ENCODE assay signal across 35 mouse cellular contexts in the genomic region with DNA sequence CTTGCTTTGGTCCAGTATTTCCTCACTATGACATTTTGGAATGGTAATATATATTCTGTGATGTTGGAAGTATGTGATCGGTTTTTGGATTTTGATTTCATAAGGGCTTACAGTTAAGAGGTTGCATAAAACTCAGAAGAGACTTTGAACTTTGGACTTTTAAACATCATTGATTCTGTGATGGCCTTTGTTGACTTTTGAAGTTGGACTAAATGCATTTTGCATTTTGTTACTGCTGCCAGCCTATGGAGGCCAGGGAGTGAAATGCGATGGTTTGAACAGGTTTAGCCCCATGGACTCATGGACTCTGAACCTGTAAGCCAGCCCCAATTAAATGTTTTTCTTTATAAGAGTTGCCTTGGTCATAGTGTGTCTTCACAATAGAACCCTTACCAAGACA.
"Had no signal": no experiment of that assay in that cellular context is flagged by ENCODE, and none has a peak within 500 bp of the region (broad histone marks: within the 10 kb centered on the region; RNA-seq: fewer than 3 reads in every experiment).

No protein-coding gene starts in this region.

- H3K27me3 ChIP-seq: heart, embryonic 12.5 days; heart, embryonic 15.5 days; hindbrain, embryonic 15.5 days; intestine, embryonic 15.5 days had no signal

- H3K9me3 ChIP-seq: heart, embryonic 10.5 days; heart, embryonic 12.5 days; heart, embryonic 13.5 days; heart, embryonic 15.5 days; hindbrain, embryonic 10.5 days; hindbrain, embryonic 12.5 days; hindbrain, embryonic 13.5 days; hindbrain, embryonic 15.5 days; intestine, embryonic 15.5 days; kidney, embryonic 15.5 days had no signal

- H3K4me2 ChIP-seq: heart, embryonic 11.5 days; heart, embryonic 12.5 days; heart, embryonic 13.5 days; heart, embryonic 15.5 days; hindbrain, embryonic 12.5 days; hindbrain, embryonic 13.5 days; hindbrain, embryonic 14.5 days; hindbrain, embryonic 15.5 days; intestine, embryonic 15.5 days; kidney, embryonic 15.5 days had no signal

- H3K4me1 ChIP-seq: heart, embryonic 10.5 days; hindbrain, embryonic 12.5 days; intestine, embryonic 15.5 days had no signal

- H3K27ac ChIP-seq: heart, embryonic 10.5 days; heart, embryonic 13.5 days; heart, embryonic 15.5 days; hindbrain, embryonic 10.5 days; hindbrain, embryonic 12.5 days; hindbrain, embryonic 13.5 days; hindbrain, embryonic 14.5 days; hindbrain, embryonic 15.5 days; hindbrain, postnatal 0 days; intestine, embryonic 15.5 days; kidney, embryonic 15.5 days; kidney, postnatal 0 days; layer of hippocampus, adult 2 months had no signal

- DNase-seq: heart, postnatal 10 days; heart, postnatal 14 days; heart, postnatal 36 days; heart, postnatal 4 days; kidney, adult 11 months; kidney, adult 18-20 months; kidney, adult 2 months; kidney, adult 8-10 months; kidney, adult 9 months; kidney, postnatal 10 days; kidney, postnatal 14 days; kidney, postnatal 25 days; kidney, postnatal 36 days; kidney, postnatal 4 days; layer of hippocampus, adult 9-11 months; layer of hippocampus, postnatal 36 days had no signal

- ATAC-seq: hindbrain, embryonic 16.5 days; hindbrain, postnatal 0 days; inflammation-experienced regulatory T-cells, adult 6 months; intestine, embryonic 15.5 days; intestine, embryonic 16.5 days; intestine, postnatal 0 days had no signal

- H3K9ac ChIP-seq: heart, embryonic 12.5 days; heart, embryonic 13.5 days; heart, embryonic 15.5 days; hindbrain, embryonic 12.5 days; hindbrain, embryonic 13.5 days; hindbrain, embryonic 14.5 days; hindbrain, embryonic 15.5 days; intestine, embryonic 15.5 days; kidney, embryonic 15.5 days had no signal

- H3K36me3 ChIP-seq: heart, embryonic 10.5 days; heart, embryonic 12.5 days; heart, embryonic 13.5 days; heart, embryonic 15.5 days; hindbrain, embryonic 10.5 days; hindbrain, embryonic 12.5 days; hindbrain, embryonic 13.5 days; hindbrain, embryonic 15.5 days; intestine, embryonic 15.5 days; kidney, embryonic 15.5 days had no signal

- H3K4me3 ChIP-seq: heart, embryonic 10.5 days; heart, embryonic 12.5 days; heart, embryonic 13.5 days; heart, embryonic 15.5 days; hindbrain, embryonic 10.5 days; hindbrain, embryonic 12.5 days; hindbrain, embryonic 13.5 days; hindbrain, embryonic 15.5 days; intestine, embryonic 15.5 days; kidney, embryonic 15.5 days; layer of hippocampus, adult 2 months had no signal
